Mouse (Mus musculus) thymus, adult 18-20 months (tissue): ENCODE data around the gene Bmp5.
"Not testable (repeated sequence)": the region's sequence is repeated elsewhere in the genome, so short reads cannot be mapped to it uniquely, and the experiment has no call there.

ENCODE experiments used
- DNase-seq, 2 experiments: peaks; one replicate each; pipeline ENCODE4 v3.0.0; 2022; ENCODE audit warnings: mixed read lengths in 2 of 2

Bmp5 gene

GRCm38 (mm10) chr9:75775129-75775845 is at the start of gene Bmp5:
Gene Bmp5 (plus strand): TSS chr9:75775364.
- DNase-seq = no peak

- DNase-seq = no peak
Measured at GRCm38 (mm10) chr9:75760075-75760474, 15.1 kb upstream of the Bmp5 start.

DNA sequence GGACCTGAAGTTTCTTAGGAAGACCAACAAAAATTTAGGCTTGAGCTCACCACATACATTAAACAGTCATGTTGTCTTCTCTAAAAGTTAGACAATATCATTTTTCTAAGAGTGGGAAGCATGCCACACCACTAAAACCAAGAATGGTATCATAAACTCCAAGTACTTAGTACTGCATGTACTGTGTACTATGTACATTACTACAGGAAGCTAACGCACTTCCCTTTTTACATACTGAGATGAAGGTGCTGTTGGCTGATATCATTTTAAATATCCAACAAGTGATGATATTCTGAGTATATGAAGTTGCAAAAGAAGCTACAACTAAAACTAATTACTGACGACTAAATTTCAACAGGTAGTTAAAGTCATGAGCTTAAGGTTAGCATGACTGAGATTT is 13.6 kb upstream of the Bmp5 start:
- DNase-seq = no peak

DNA sequence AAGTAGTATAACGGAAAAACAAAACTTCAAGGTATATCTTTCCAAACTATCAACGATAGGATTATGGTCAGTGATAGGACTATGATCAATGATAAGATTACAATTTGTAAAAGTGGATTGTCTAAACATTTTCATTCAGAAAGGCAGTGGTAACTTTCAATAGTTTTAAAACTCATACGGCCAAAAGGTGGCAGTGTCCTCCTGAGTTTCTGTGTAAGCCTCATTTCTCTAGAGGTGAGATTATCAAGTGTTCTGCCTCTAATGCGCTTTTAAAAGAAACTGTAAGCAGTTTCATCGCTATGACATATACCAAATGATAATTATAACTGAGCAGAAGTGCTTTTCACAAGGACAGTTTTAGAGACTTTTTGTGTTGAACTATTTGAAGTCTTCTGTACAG is 12.7 kb upstream of the Bmp5 start:
- DNase-seq = no peak

DNA sequence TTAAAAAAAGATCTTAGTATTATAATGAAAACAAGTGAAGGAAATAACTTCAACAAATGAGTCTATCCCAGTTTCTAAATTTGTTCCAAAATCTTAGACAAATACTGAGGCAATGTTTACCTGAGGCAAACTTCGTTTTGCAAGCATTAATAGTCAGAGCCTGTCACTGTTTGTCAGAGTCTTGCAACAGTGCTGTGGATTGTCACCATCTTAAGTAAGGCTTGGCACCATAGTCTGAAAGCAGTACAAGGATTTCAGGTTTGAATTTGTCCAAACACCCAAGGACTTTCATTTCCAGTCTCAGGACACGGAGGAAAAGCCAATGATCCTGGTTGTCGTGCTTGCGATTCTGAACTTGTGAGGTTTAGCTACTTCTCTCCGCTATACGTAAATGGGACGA is 10.4 kb upstream of the Bmp5 start:
- DNase-seq = no peak

GRCm38 (mm10) chr9:75766521-75766920 is 8.6 kb upstream of the Bmp5 start:
- no peak for DNase-seq

- DNase-seq = no peak
Measured at GRCm38 (mm10) chr9:75769042-75769441, 6.1 kb upstream of the Bmp5 start.

DNA sequence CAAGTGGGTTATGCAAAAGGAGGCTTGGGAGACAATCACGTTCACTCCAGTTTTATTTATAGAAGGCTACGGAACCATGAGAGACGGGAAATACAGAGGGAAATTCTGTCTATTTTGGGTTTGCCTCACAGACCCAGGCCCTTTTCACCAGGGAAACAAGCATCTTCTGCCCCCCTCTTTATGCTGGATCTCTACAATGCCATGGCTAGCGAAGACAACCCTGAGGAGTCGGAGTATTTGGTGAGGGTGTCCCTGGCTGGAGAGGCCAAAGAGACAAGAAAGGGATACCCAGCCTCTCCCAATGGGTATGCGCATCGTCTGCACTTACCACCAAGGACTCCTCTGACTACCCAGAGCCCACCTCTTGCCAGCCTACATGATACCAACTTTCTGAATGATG is 989 bp downstream of the Bmp5 start:
- no peak for DNase-seq

GRCm38 (mm10) chr9:75778762-75779346 is 3.7 kb downstream of the Bmp5 start:
- no peak for DNase-seq

DNA sequence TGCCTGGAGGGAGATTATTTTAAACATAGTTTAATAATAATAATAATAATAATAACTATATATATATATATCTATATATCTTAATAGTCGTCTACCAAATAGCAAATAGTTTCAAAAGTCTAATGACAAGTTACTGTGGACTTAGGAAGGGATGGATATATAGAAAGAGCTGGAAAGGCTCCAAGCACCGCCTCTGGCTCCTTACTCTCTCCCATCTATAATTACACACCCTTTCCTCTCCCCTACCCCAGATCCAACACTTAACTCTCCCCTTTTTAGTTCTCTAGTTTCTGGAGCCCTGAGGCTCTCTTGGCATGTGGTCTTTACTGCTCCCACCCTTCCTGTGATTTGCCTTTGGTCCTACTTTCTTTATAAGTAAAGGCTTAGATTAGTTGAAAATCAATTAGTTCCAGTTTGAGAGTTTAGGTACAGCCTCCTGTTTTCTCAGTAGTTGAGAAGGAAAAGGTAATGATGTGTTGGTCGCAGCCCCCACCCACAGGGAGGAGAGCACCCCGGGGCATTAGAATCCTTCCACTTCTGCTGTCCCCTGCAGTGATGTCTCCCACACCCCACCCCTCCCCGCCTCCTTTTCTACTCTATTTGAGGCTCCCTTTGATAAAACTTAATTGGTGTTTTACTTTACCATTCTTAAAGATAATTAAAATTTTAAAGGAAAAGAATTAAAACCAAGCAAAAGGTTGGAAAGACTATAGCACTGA is 5.6 kb downstream of the Bmp5 start:
- no peak for DNase-seq

- DNase-seq = no peak
Measured at GRCm38 (mm10) chr9:75781600-75781999, 6.4 kb downstream of the Bmp5 start.

GRCm38 (mm10) chr9:75783573-75783972 is 8.4 kb downstream of the Bmp5 start:
- DNase-seq = no peak

DNA sequence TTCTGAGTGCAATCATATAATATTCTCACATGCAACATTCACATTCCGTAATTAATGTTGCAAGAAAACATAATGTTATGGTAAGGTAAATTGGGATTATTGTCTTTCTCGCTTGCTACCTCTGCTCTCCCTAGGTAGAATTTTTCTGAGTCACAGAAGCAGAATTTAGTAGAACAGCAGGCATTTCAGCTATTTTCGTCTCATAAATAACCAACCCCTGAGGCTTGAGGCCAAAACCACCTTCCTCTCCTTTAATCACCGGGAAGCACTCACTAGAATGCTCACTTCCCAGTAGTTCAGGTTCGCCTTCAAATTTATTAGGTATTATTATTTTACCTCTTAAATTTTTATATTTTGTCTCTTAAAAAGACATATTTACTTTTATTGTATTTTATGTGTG is 10.8 kb downstream of the Bmp5 start:
- no peak for DNase-seq

GRCm38 (mm10) chr9:75787121-75787520 is 12.0 kb downstream of the Bmp5 start:
- DNase-seq = no peak

DNA sequence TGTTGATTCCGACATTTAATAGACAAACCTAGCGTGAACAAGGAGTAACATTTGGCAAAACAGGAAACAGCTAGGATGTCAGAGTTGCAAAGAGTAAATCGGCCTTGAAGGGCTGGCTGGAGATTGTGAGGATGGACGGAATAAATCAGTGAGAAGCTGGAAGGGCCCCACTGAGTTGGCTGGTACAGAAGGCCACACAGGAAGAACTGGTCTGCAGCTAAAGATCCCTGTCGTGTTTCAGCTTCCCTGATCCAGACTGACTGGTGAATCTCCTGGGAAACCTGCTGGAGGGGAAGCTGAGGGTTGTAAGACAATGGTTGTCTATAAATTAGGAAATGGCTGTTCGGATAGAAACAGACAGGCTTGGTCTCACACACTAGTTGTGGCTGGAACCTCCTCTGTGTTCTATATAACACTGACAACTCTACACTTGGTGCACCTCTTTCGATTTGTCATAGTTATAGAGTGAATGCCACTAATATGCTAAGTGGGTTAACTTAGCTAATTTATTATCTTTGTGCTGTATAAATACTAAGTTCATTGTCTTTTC is 14.8 kb downstream of the Bmp5 start:
- no peak for DNase-seq

GRCm38 (mm10) chr9:75804940-75805339 is 29.8 kb downstream of the Bmp5 start:
- no peak for DNase-seq

- not testable (repeated sequence) for DNase-seq
Measured at GRCm38 (mm10) chr9:75808179-75808578, 33.0 kb downstream of the Bmp5 start.

GRCm38 (mm10) chr9:75808659-75809058 is 33.5 kb downstream of the Bmp5 start:
- DNase-seq = no peak

DNA sequence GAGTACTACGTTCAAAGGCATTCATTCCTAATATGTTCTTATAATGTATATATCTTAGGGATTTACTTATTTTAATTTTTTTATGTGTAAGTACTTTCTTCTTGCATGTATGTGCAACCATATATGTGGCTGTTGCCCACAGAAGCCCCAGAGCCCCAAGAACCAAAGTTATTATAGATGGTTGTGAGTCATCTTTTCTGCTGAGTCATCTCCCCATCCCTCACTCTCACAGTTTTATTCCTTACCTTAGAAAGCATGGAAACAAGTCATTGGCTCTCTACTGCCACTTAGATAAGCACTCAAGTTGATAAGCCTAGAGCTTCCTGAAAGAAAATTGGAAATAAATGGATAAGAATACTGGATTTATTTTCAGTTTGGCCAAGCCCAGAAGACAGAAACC is 40.0 kb downstream of the Bmp5 start:
- DNase-seq = no peak

- no peak for DNase-seq
Measured at GRCm38 (mm10) chr9:75818400-75818799, 43.2 kb downstream of the Bmp5 start.

DNA sequence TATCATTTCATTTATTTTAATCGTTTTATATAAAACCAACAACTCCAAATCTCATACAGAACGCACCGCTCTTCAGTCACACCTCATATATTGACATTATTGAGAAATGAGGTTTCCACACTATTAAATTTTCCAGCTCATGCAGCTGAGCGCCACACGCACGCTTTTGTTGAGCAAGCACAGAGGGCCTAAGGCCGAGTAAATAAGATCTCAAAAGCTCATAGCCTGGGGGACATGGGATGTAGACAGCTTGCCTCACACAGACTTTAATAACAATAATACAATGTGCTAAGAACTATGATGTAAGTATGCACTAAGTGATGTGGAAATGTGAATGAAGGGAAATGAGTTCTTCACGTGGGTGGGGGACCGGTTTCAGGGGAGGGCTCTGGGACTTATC is 57.3 kb downstream of the Bmp5 start:
- DNase-seq = no peak

GRCm38 (mm10) chr9:75833189-75833732 is 58.1 kb downstream of the Bmp5 start:
- no peak for DNase-seq

DNA sequence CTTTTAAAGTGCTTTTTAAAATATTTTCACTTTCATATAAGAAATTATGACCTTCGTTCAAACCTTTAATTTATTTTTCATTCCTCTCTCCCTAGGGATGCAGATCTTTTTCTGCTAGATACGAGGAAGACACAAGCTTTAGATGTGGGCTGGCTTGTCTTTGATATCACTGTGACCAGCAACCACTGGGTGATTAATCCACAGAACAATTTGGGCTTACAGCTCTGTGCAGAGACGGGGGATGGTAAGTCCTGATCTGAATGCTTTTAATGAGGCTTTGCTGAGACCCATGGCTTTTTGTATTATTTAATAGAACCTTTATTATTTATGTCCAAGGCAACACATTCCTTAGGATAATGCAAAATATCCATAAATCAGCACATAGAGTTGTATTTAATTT is 64.3 kb downstream of the Bmp5 start:
- DNase-seq = no peak

- DNase-seq = no peak
Measured at GRCm38 (mm10) chr9:75840841-75841240, 65.7 kb downstream of the Bmp5 start.
